Mouse (Mus musculus) heart, postnatal 0 days (tissue): ENCODE measurements around the gene Dnajb12.

Experiments used
- CTCF ChIP-seq: IDR thresholded peaks from 2 replicates; pipeline ENCODE4 v1.5.1; 2016; ENCODE audit warnings: antibody characterized with exemption, control low read depth, low read depth
- EP300 ChIP-seq: IDR thresholded peaks from 2 replicates; pipeline ENCODE4 v1.6.1; 2016; ENCODE audit warnings: antibody characterized with exemption, low read depth

- peak; percentile 47 for TF ChIP-seq CTCF
- TF ChIP-seq EP300: peak; percentile 94
Observed at GRCm38 (mm10) chr10:59920810-59921681, 41.7 kb downstream of the Dnajb12 start.
